Mouse (Mus musculus) limb, embryonic 12.5 days (tissue): Measurements from ENCODE around the gene Acss3. TPM values are rescaled to one million over a fixed set of nuclear protein-coding genes. Genes with fewer than 3 reads are reported as not detected.

Experiments used
- ATAC-seq: fragments of 200-750 bp; cut with Nextera tagmentation; 2 replicates; pipeline ENCODE4 v1.8.0; 2017; ENCODE audit warnings: low read depth, moderate TSS enrichment; ENCODE audit not compliant: insufficient number of reproducible peaks, insufficient read depth, low FRiP score, low TSS enrichment
- H3K27ac ChIP-seq: fragments of 300-500 bp; sonication (generic); 2 replicates; pipeline ENCODE4 v1.5.1; 2016; ENCODE audit warnings: mild to moderate bottlenecking, moderate library complexity
- H3K27me3 ChIP-seq: fragments of 300-500 bp; sonication (generic); 2 replicates; pipeline ENCODE4 v1.6.1; 2016; ENCODE audit warnings: mild to moderate bottlenecking, moderate library complexity
- H3K36me3 ChIP-seq: fragments of 300-500 bp; sonication (generic); 2 replicates; pipeline ENCODE4 v1.6.1; 2016; ENCODE audit warnings: mild to moderate bottlenecking, moderate library complexity
- H3K4me1 ChIP-seq: fragments of 300-500 bp; sonication (generic); replicated peaks from 2 replicates; pipeline ENCODE4 v1.6.1; 2016
- H3K4me2 ChIP-seq: fragments of 300-500 bp; sonication (generic); 2 replicates; pipeline ENCODE4 v1.6.1; 2016; ENCODE audit warnings: mild to moderate bottlenecking, moderate library complexity
- H3K4me3 ChIP-seq: fragments of 300-500 bp; sonication (generic); replicated peaks from 2 replicates; pipeline ENCODE4 v1.5.1; 2016; ENCODE audit warnings: mild to moderate bottlenecking
- H3K9ac ChIP-seq: fragments of 300-500 bp; sonication (generic); replicated peaks from 2 replicates; pipeline ENCODE4 v1.6.1; 2016; ENCODE audit warnings: mild to moderate bottlenecking, moderate library complexity
- H3K9me3 ChIP-seq: fragments of 300-500 bp; sonication (generic); 2 replicates; pipeline ENCODE4 v1.6.1; 2016; ENCODE audit warnings: mild to moderate bottlenecking, moderate library complexity
- WGBS: fragments of 180-500 bp; shearing (Covaris S2); methylation state at CpG from one replicate; pipeline ENCODE4 v1.1.7; 2016; 5-methylcytosine and 5-hydroxymethylcytosine counted together
- polyA plus RNA-seq: library from polyadenylated mRNA; unstranded; fragments of >200 nt; fragmentation: Nextera tagmentation; extraction: Ambion mirVana; gene quantifications from 2 replicates; pipeline ENCODE4 v1.2.1, GENCODE M21; 2016

Gene Acss3
- polyA plus RNA-seq, 1 experiment from 2014 or later, result 3.3 TPM

GRCm38 (mm10) chr10:107011142-107011541, 112.3 kb downstream of the Acss3 start:
- no peaks in the 10 kb centered on the region for H3K4me1 ChIP-seq
- no peak overlapping the region for H3K4me2 ChIP-seq
- no peaks in the 10 kb centered on the region for H3K27me3 ChIP-seq
- no peak for ATAC-seq
- no peak overlapping the region for H3K9ac ChIP-seq
- H3K9me3 ChIP-seq, result no peaks in the 10 kb centered on the region
- H3K36me3 ChIP-seq, result no peaks in the 10 kb centered on the region
- H3K27ac ChIP-seq, result no peak overlapping the region
- 61% methylated on average over 2 of the region's 2 CpGs for WGBS
- H3K4me3 ChIP-seq, result no peak overlapping the region

- 92% methylated on average over 2 of the region's 2 CpGs for WGBS
- ATAC-seq, result peak; percentile 56; the same call in 1 of the 2 replicates
- Histone ChIP-seq H3K27ac (no peak overlapping the region), H3K4me3 (no peak overlapping the region), H3K9me3 (no peaks in the 10 kb centered on the region), H3K4me1 (no peaks in the 10 kb centered on the region), H3K27me3 (no peaks in the 10 kb centered on the region), H3K4me2 (no peak overlapping the region), H3K36me3 (no peaks in the 10 kb centered on the region), H3K9ac (no peak overlapping the region)
Measured at GRCm38 (mm10) chr10:106998052-106998625, 125.3 kb downstream of the Acss3 start.

- Histone ChIP-seq H3K36me3 (no peaks in the 10 kb centered on the region), H3K27ac (no peak overlapping the region), H3K4me3 (no peak overlapping the region), H3K9me3 (no peaks in the 10 kb centered on the region), H3K4me2 (no peak overlapping the region), H3K4me1 (no peaks in the 10 kb centered on the region), H3K27me3 (no peaks in the 10 kb centered on the region), H3K9ac (no peak overlapping the region)
- no peak for ATAC-seq
- 80% methylated on average over 4 of the region's 4 CpGs for WGBS
Measured at GRCm38 (mm10) chr10:106989478-106989877, 134.0 kb downstream of the Acss3 start.

- Histone ChIP-seq H3K4me3 (no peak overlapping the region), H3K9me3 (no peaks in the 10 kb centered on the region), H3K36me3 (no peaks in the 10 kb centered on the region), H3K4me2 (no peak overlapping the region), H3K27me3 (no peaks in the 10 kb centered on the region), H3K9ac (no peak overlapping the region), H3K27ac (no peak overlapping the region), H3K4me1 (no peaks in the 10 kb centered on the region)
- ATAC-seq, result no peak
- WGBS, result 71% methylated on average over 13 of the region's 13 CpGs
Measured at GRCm38 (mm10) chr10:106975193-106976141, 148.0 kb downstream of the Acss3 start.

- H3K9ac ChIP-seq, result no peak overlapping the region
- no peaks in the 10 kb centered on the region for H3K36me3 ChIP-seq
- ATAC-seq, result no peak
- H3K27ac ChIP-seq, result no peak overlapping the region
- H3K4me3 ChIP-seq, result no peak overlapping the region
- no peaks in the 10 kb centered on the region for H3K27me3 ChIP-seq
- WGBS, result 80% methylated on average over 3 of the region's 3 CpGs
- no peaks in the 10 kb centered on the region for H3K9me3 ChIP-seq
- H3K4me2 ChIP-seq, result no peak overlapping the region
- H3K4me1 ChIP-seq, result no peaks in the 10 kb centered on the region
Measured at GRCm38 (mm10) chr10:106959026-106959425, 164.4 kb downstream of the Acss3 start.

- H3K4me2 ChIP-seq, result no peak overlapping the region
- ATAC-seq, result no peak
- no peak overlapping the region for H3K27ac ChIP-seq
- H3K9me3 ChIP-seq, result no peaks in the 10 kb centered on the region
- H3K27me3 ChIP-seq, result no peaks in the 10 kb centered on the region
- no peak overlapping the region for H3K4me3 ChIP-seq
- H3K9ac ChIP-seq, result no peak overlapping the region
- no peaks in the 10 kb centered on the region for H3K4me1 ChIP-seq
- no peaks in the 10 kb centered on the region for H3K36me3 ChIP-seq
- 72% methylated on average over 5 of the region's 5 CpGs for WGBS
Measured at GRCm38 (mm10) chr10:106941380-106941779, 182.1 kb downstream of the Acss3 start.

GRCm38 (mm10) chr10:106939441-106939840, 184.0 kb downstream of the Acss3 start:
- WGBS, result 68% methylated on average over 1 of the region's 1 CpGs

GRCm38 (mm10) chr10:106938851-106939250, 184.6 kb downstream of the Acss3 start:
- Histone ChIP-seq H3K4me3 (no peak overlapping the region), H3K4me1 (no peaks in the 10 kb centered on the region), H3K27ac (no peak overlapping the region), H3K4me2 (no peak overlapping the region), H3K36me3 (no peaks in the 10 kb centered on the region), H3K27me3 (no peaks in the 10 kb centered on the region), H3K9ac (no peak overlapping the region), H3K9me3 (no peaks in the 10 kb centered on the region)
- no peak for ATAC-seq
- 88% methylated on average over 3 of the region's 3 CpGs for WGBS

More at GRCm38 (mm10) chr10:106939441-106939840, 184.0 kb downstream of the Acss3 start:
- H3K9ac ChIP-seq, result no peak overlapping the region
- no peaks in the 10 kb centered on the region for H3K4me1 ChIP-seq
- no peaks in the 10 kb centered on the region for H3K36me3 ChIP-seq
- H3K27me3 ChIP-seq, result no peaks in the 10 kb centered on the region
- no peak overlapping the region for H3K4me3 ChIP-seq
- no peak overlapping the region for H3K4me2 ChIP-seq
- ATAC-seq, result no peak
- H3K27ac ChIP-seq, result no peak overlapping the region
- H3K9me3 ChIP-seq, result no peaks in the 10 kb centered on the region

- ATAC-seq, result no peak
- Histone ChIP-seq H3K9me3 (no peaks in the 10 kb centered on the region), H3K9ac (no peak overlapping the region), H3K27ac (no peak overlapping the region), H3K4me3 (no peak overlapping the region), H3K36me3 (no peaks in the 10 kb centered on the region), H3K4me2 (no peak overlapping the region), H3K27me3 (no peaks in the 10 kb centered on the region), H3K4me1 (no peaks in the 10 kb centered on the region)
- 67% methylated on average over 7 of the region's 7 CpGs for WGBS
Measured at GRCm38 (mm10) chr10:106936996-106937395, 186.5 kb downstream of the Acss3 start.

GRCm38 (mm10) chr10:106932571-106933073, 190.8 kb downstream of the Acss3 start:
- ATAC-seq, result no peak
- WGBS, result 51% methylated on average over 13 of the region's 13 CpGs
- no peak overlapping the region for H3K9ac ChIP-seq

GRCm38 (mm10) chr10:106928576-106929332, 194.7 kb downstream of the Acss3 start:
- H3K4me3 ChIP-seq, result no peak overlapping the region
- no peaks in the 10 kb centered on the region for H3K36me3 ChIP-seq
- no peak overlapping the region for H3K9ac ChIP-seq
- 79% methylated on average over 9 of the region's 9 CpGs for WGBS
- H3K4me2 ChIP-seq, result no peak overlapping the region
- no peak overlapping the region for H3K27ac ChIP-seq
- H3K4me1 ChIP-seq, result no peaks in the 10 kb centered on the region
- no peaks in the 10 kb centered on the region for H3K27me3 ChIP-seq
- no peaks in the 10 kb centered on the region for H3K9me3 ChIP-seq
- ATAC-seq, result no peak

More at GRCm38 (mm10) chr10:106932571-106933073, 190.8 kb downstream of the Acss3 start:
- Histone ChIP-seq H3K27me3 (no peaks in the 10 kb centered on the region), H3K4me3 (no peak overlapping the region; the same call in 1 of the 2 replicates), H3K4me2 (peak overlapping the region; percentile 47), H3K4me1 (no peaks in the 10 kb centered on the region), H3K27ac (no peak overlapping the region), H3K9me3 (no peaks in the 10 kb centered on the region), H3K36me3 (no peaks in the 10 kb centered on the region)
